Mouse (Mus musculus) heart, embryonic 15.5 days (tissue): ENCODE results near the gene Cnot3. TPM values are rescaled to one million over a fixed set of nuclear protein-coding genes. Genes with fewer than 3 reads are reported as not detected.
"Not testable (repeated sequence)": the region's sequence is repeated elsewhere in the genome, so short reads cannot be mapped to it uniquely, and the experiment has no call there.

Experiments
- ATAC-seq: fragments of 200-750 bp; cut with Nextera tagmentation; replicated peaks from 2 replicates; pipeline ENCODE4 v1.8.0; 2017; ENCODE audit warnings: low read depth, moderate TSS enrichment; ENCODE audit not compliant: insufficient number of reproducible peaks, insufficient read depth, low FRiP score
- H3K27ac ChIP-seq: fragments of 300-500 bp; sonication (generic); 2 replicates; pipeline ENCODE4 v1.5.1; 2015; ENCODE audit warnings: mild to moderate bottlenecking, inconsistent platforms
- H3K27me3 ChIP-seq: fragments of 300-500 bp; sonication (generic); 2 replicates; pipeline ENCODE4 v1.6.1; 2015; ENCODE audit warnings: inconsistent platforms
- H3K36me3 ChIP-seq: fragments of 300-500 bp; sonication (generic); 2 replicates; pipeline ENCODE4 v1.6.1; 2015; ENCODE audit warnings: mild to moderate bottlenecking, inconsistent platforms
- H3K4me1 ChIP-seq: fragments of 300-500 bp; sonication (generic); replicated peaks from 2 replicates; pipeline ENCODE4 v1.6.1; 2015; ENCODE audit warnings: inconsistent platforms
- H3K4me2 ChIP-seq: fragments of 300-500 bp; sonication (generic); 2 replicates; pipeline ENCODE4 v1.6.1; 2015; ENCODE audit warnings: inconsistent platforms, mild to moderate bottlenecking, moderate library complexity
- H3K4me3 ChIP-seq: fragments of 300-500 bp; sonication (generic); 2 replicates; pipeline ENCODE4 v1.5.1; 2015; ENCODE audit warnings: mild to moderate bottlenecking, inconsistent platforms
- H3K9ac ChIP-seq: fragments of 300-500 bp; sonication (generic); 2 replicates; pipeline ENCODE4 v1.6.1; 2015; ENCODE audit warnings: mild to moderate bottlenecking, inconsistent platforms
- H3K9me3 ChIP-seq: fragments of 300-500 bp; sonication (generic); replicated peaks from 2 replicates; pipeline ENCODE4 v1.6.1; 2016; ENCODE audit warnings: inconsistent platforms
- WGBS: fragments of 180-500 bp; shearing (Covaris S2); methylation state at CpG from one replicate; pipeline ENCODE4 v1.1.7; 2015; ENCODE audit warnings: mixed read lengths; 5-methylcytosine and 5-hydroxymethylcytosine counted together
- polyA plus RNA-seq: library from polyadenylated mRNA; unstranded; fragments of >200 nt; fragmentation: Nextera tagmentation; extraction: Ambion mirVana; gene quantifications from 2 replicates; pipeline ENCODE4 v1.2.1, GENCODE M21; 2015

The Cnot3 gene
- polyA plus RNA-seq, 1 experiment from 2014 or later, result 26.2 TPM

- H3K27ac ChIP-seq, result no peak overlapping the region
- H3K9ac ChIP-seq, result no peak overlapping the region
- no peak overlapping the region for H3K4me2 ChIP-seq
- H3K4me1 ChIP-seq, result no peaks in the 10 kb centered on the region
- no peak for ATAC-seq
- no peaks in the 10 kb centered on the region for H3K27me3 ChIP-seq
- WGBS, result 86% methylated on average over 10 of the region's 10 CpGs
- peaks cover 6% of the 10 kb centered on the region; the same call in 1 of the 2 replicates for H3K36me3 ChIP-seq
- no peak overlapping the region for H3K4me3 ChIP-seq
- no peaks in the 10 kb centered on the region for H3K9me3 ChIP-seq
Measured at GRCm38 (mm10) chr7:3683908-3684550, 39.0 kb downstream of the Cnot3 start.

- Histone ChIP-seq H3K9me3 (no peaks in the 10 kb centered on the region), H3K36me3 (peaks cover 6% of the 10 kb centered on the region; the same call in 1 of the 2 replicates), H3K4me3 (no peak overlapping the region), H3K9ac (no peak overlapping the region), H3K27me3 (no peaks in the 10 kb centered on the region), H3K27ac (no peak overlapping the region), H3K4me1 (no peaks in the 10 kb centered on the region), H3K4me2 (no peak overlapping the region)
- no peak for ATAC-seq
- 91% methylated on average over 8 of the region's 8 CpGs for WGBS
Measured at GRCm38 (mm10) chr7:3684698-3685097, 39.6 kb downstream of the Cnot3 start.

- WGBS, result 79% methylated on average over 31 of the region's 31 CpGs
- H3K27me3 ChIP-seq, result no peaks in the 10 kb centered on the region
- no peak overlapping the region for H3K27ac ChIP-seq
- no peaks in the 10 kb centered on the region for H3K9me3 ChIP-seq
- no peak overlapping the region for H3K9ac ChIP-seq
- ATAC-seq, result no peak
- H3K4me2 ChIP-seq, result no peak overlapping the region
- H3K4me1 ChIP-seq, result no peaks in the 10 kb centered on the region
- peaks cover 6% of the 10 kb centered on the region; the same call in 1 of the 2 replicates for H3K36me3 ChIP-seq
- no peak overlapping the region for H3K4me3 ChIP-seq
Measured at GRCm38 (mm10) chr7:3685400-3686187, 40.5 kb downstream of the Cnot3 start.

- peak overlapping the region; percentile 97; the same call in 1 of the 2 replicates for H3K27ac ChIP-seq
- peak overlapping the region; percentile 70 for H3K4me3 ChIP-seq
Measured at GRCm38 (mm10) chr7:3691919-3692318, 46.9 kb downstream of the Cnot3 start.

GRCm38 (mm10) chr7:3692382-3692986, 47.4 kb downstream of the Cnot3 start, which contains the start of gene Tsen34:
Tsen34 (plus strand) TSS chr7:3692863.
- H3K4me2 ChIP-seq, result peak within 1 kb of the TSS; percentile 94
- H3K4me3 ChIP-seq, result peak within 1 kb of the TSS; percentile 70
- H3K27me3 ChIP-seq, result no peaks in the 10 kb centered on the region
- H3K4me1 ChIP-seq, result peaks cover 21% of the 10 kb centered on the region
- peaks cover 15% of the 10 kb centered on the region for H3K36me3 ChIP-seq
- under 1% methylated on average over 49 of the region's 49 CpGs for WGBS
- H3K27ac ChIP-seq, result peak within 1 kb of the TSS; percentile 97
- peak; percentile 40 for ATAC-seq
- peak within 1 kb of the TSS; percentile 94 for H3K9ac ChIP-seq
- H3K9me3 ChIP-seq, result no peaks in the 10 kb centered on the region

More at GRCm38 (mm10) chr7:3691919-3692318, 46.9 kb downstream of the Cnot3 start:
- Histone ChIP-seq H3K9ac (peak overlapping the region; percentile 94), H3K9me3 (no peaks in the 10 kb centered on the region), H3K36me3 (peaks cover 9% of the 10 kb centered on the region; the same call in 1 of the 2 replicates), H3K4me2 (peak overlapping the region; percentile 94), H3K4me1 (peaks cover 21% of the 10 kb centered on the region), H3K27me3 (no peaks in the 10 kb centered on the region)
- ATAC-seq, result no peak
- 27% methylated on average over 3 of the region's 3 CpGs for WGBS

GRCm38 (mm10) chr7:3692987-3693808, 48.1 kb downstream of the Cnot3 start, which contains the start of gene Mboat7:
Mboat7 (minus strand) TSS chr7:3693523.
- Histone ChIP-seq H3K4me2 (peak within 1 kb of the TSS; percentile 94), H3K9me3 (no peaks in the 10 kb centered on the region), H3K36me3 (peaks cover 21% of the 10 kb centered on the region), H3K27me3 (no peaks in the 10 kb centered on the region), H3K27ac (peak within 1 kb of the TSS; percentile 97), H3K4me3 (peak within 1 kb of the TSS; percentile 70), H3K9ac (peak within 1 kb of the TSS; percentile 94), H3K4me1 (peaks cover 21% of the 10 kb centered on the region)
- WGBS, result under 1% methylated on average over 55 of the region's 55 CpGs
- peak; percentile 89 for ATAC-seq

- no peaks in the 10 kb centered on the region for H3K9me3 ChIP-seq
- peaks cover 21% of the 10 kb centered on the region for H3K4me1 ChIP-seq
- H3K27me3 ChIP-seq, result no peaks in the 10 kb centered on the region
- peak overlapping the region; percentile 94 for H3K4me2 ChIP-seq
- H3K9ac ChIP-seq, result peak overlapping the region; percentile 94
- under 1% methylated on average over 18 of the region's 18 CpGs for WGBS
- peaks cover 26% of the 10 kb centered on the region for H3K36me3 ChIP-seq
- no peak for ATAC-seq
- peak overlapping the region; percentile 97 for H3K27ac ChIP-seq
- H3K4me3 ChIP-seq, result peak overlapping the region; percentile 70
Measured at GRCm38 (mm10) chr7:3693809-3694075, 48.7 kb downstream of the Cnot3 start.

- H3K4me2 ChIP-seq, result peak overlapping the region; percentile 94
- peak overlapping the region; percentile 94 for H3K9ac ChIP-seq
- H3K36me3 ChIP-seq, result peaks cover 32% of the 10 kb centered on the region
- under 1% methylated on average over 55 of the region's 55 CpGs for WGBS
- H3K27ac ChIP-seq, result peak overlapping the region; percentile 97
- H3K4me1 ChIP-seq, result peaks cover 21% of the 10 kb centered on the region
- H3K27me3 ChIP-seq, result no peaks in the 10 kb centered on the region
- no peaks in the 10 kb centered on the region for H3K9me3 ChIP-seq
- H3K4me3 ChIP-seq, result peak overlapping the region; percentile 70
- ATAC-seq, result peak; percentile 60
Measured at GRCm38 (mm10) chr7:3694076-3694948, 49.2 kb downstream of the Cnot3 start.

GRCm38 (mm10) chr7:3694949-3695305, 49.9 kb downstream of the Cnot3 start:
- H3K4me3 ChIP-seq, result peak overlapping the region; percentile 70
- H3K27me3 ChIP-seq, H3K9me3 ChIP-seq, ATAC-seq: not testable (repeated sequence)
- peaks cover 37% of the 10 kb centered on the region for H3K36me3 ChIP-seq
- peak overlapping the region; percentile 97 for H3K27ac ChIP-seq
- WGBS, result 5% methylated on average over 9 of the region's 9 CpGs
- peaks cover 21% of the 10 kb centered on the region for H3K4me1 ChIP-seq
- H3K4me2 ChIP-seq, result peak overlapping the region; percentile 94
- H3K9ac ChIP-seq, result peak overlapping the region; percentile 94

- Histone ChIP-seq H3K4me1 (peaks cover 9% of the 10 kb centered on the region), H3K27ac (no peak overlapping the region), H3K36me3 (peaks cover 49% of the 10 kb centered on the region), H3K9me3 (no peaks in the 10 kb centered on the region), H3K4me2 (no peak overlapping the region), H3K4me3 (no peak overlapping the region), H3K27me3 (no peaks in the 10 kb centered on the region), H3K9ac (no peak overlapping the region)
- WGBS, result 92% methylated on average over 6 of the region's 6 CpGs
- no peak for ATAC-seq
Measured at GRCm38 (mm10) chr7:3698471-3698870, 53.4 kb downstream of the Cnot3 start.
